Mouse (Mus musculus): Measurements from ENCODE around the gene Otulinl.

DNA sequence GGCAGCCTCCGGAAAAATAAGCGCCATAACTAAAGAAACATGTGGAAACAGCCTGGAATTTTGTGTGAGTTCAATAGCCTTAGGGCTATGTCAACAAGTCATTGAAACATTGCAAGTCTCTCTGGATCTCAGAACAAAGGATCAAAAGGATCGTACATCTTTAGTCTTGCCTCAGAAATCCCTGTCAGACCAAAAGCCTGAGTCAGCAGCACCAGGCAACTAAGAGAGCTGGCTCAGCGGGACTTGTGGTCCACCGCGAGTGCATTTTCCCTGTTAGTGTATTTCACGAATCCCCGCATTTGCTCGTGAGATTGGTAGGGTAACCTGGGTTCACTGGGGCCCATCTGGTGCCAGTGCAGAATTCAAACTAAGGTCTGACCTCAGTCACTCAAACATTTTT lies 1.2 kb upstream of the Otulinl start:
- TF ChIP-seq CTCF (conservative IDR thresholded peaks at IDR 0.05; ENCODE audit: low read length) = no peak
- TF ChIP-seq POU5F1 (IDR thresholded peaks at IDR 0.05; ENCODE audit: borderline replicate concordance, low read length) = no peak
- no peak for TF ChIP-seq NANOG (IDR thresholded peaks at IDR 0.05; ENCODE audit: borderline replicate concordance, low read length)

All from E14TG2a.4 (cell line).